Mouse (Mus musculus) myocyte (in vitro differentiated cells): ENCODE measurements around the gene Nedd1.

ENCODE experiments used
- E2F4 ChIP-seq: IDR thresholded peaks from one replicate; pipeline ENCODE4 v1.6.1; 2011; ENCODE audit warnings: mild to moderate bottlenecking, control low read depth, moderate library complexity; ENCODE audit not compliant: insufficient read depth
- MYOG ChIP-seq, 3 experiments: IDR thresholded peaks; one replicate each; pipeline ENCODE4 v1.6.1; 2011; ENCODE audit warnings: control low read depth in 2 of 3, low read depth in 2 of 3, mild to moderate bottlenecking in 2 of 3; ENCODE audit not compliant: insufficient read length in 2 of 3, control insufficient read depth in 1 of 3, insufficient read depth in 1 of 3
- POLR2AphosphoS2 ChIP-seq: IDR thresholded peaks from one replicate; pipeline ENCODE4 v1.6.1; 2011; ENCODE audit warnings: low read depth, control low read depth; ENCODE audit not compliant: insufficient read length
- TCF3 ChIP-seq: IDR thresholded peaks from one replicate; pipeline ENCODE4 v1.6.1; 2011; ENCODE audit warnings: low read depth, control low read depth; ENCODE audit not compliant: insufficient read length
- USF1 ChIP-seq: IDR thresholded peaks from one replicate; pipeline ENCODE4 v1.6.1; 2011; ENCODE audit warnings: low read depth, mild to moderate bottlenecking, control low read depth, moderate library complexity

DNA sequence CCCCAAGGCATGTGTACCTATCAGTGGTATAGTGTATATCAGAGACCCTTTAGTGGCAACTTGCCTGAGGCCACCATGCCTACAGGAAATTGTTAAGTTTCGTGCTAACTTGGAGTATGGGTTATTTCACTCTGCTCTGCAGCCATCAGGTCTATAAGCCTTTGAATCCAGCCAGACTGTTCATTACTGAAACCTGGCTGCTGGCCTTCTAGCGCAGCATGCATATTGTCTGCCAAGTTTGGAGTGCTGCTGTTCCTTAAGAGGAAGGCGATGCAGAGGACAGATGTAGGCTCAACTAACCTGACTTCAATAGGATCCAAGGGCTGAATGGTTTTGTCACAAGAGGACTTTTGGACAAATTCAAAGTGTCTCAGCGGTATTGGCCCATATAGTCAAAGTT is 47.2 kb downstream of the Nedd1 start:
- TF ChIP-seq USF1 (no peak), E2F4 (no peak), TCF3 (no peak), POLR2AphosphoS2 (no peak), MYOG (IDR thresholded peaks at IDR 0.05; ENCODE audit: control insufficient read depth in 1 of 3, insufficient read depth in 1 of 3, insufficient read length in 2 of 3, low read depth in 2 of 3) (no peak)
